Mouse (Mus musculus): ENCODE data around the gene Rcn2. TPM values are rescaled to one million over a fixed set of nuclear protein-coding genes. Genes with fewer than 3 reads are reported as not detected.

The Rcn2 gene
- polyA plus RNA-seq, 1 experiment from 2014 or later, result 21.7 TPM

GRCm38 (mm10) chr9:56086524-56086923 lies 44.9 kb downstream of the Rcn2 start:
- Histone ChIP-seq H3K27me3 (ENCODE audit: control insufficient read depth, insufficient read depth, low read depth, low read length) (no peaks in the 10 kb centered on the region), H3K9me3 (replicated peaks; ENCODE audit: control insufficient read depth, low read length) (no peaks in the 10 kb centered on the region), H3K9ac (ENCODE audit: low read depth, low read length) (no peak overlapping the region), H3K27ac (ENCODE audit: low read length) (no peak overlapping the region), H3K4me2 (ENCODE audit: low read depth, low read length) (no peak overlapping the region), H3K36me3 (ENCODE audit: control insufficient read depth, insufficient read depth) (no peaks in the 10 kb centered on the region), H3K4me3 (ENCODE audit: low read depth, low read length) (no peak overlapping the region), H3K4me1 (ENCODE audit: control insufficient read depth, low read depth, low read length) (no peaks in the 10 kb centered on the region)
- WGBS (ENCODE audit: insufficient replicate concordance), result 70% methylated on average over 5 of the region's 5 CpGs
- ATAC-seq (ENCODE audit: low read depth), result no peak

GRCm38 (mm10) chr9:56089778-56090520 lies 48.3 kb downstream of the Rcn2 start, which contains the start of gene Pstpip1:
Pstpip1 (plus strand) TSS chr9:56089962.
- peak within 1 kb of the TSS; percentile 40; the same call in 1 of the 2 replicates for H3K9ac ChIP-seq (ENCODE audit: low read depth, low read length)
- ATAC-seq (ENCODE audit: low read depth), result peak; percentile 63
- no peaks in the 10 kb centered on the region for H3K36me3 ChIP-seq (ENCODE audit: control insufficient read depth, insufficient read depth)
- no peaks in the 10 kb centered on the region for H3K9me3 ChIP-seq (replicated peaks; ENCODE audit: control insufficient read depth, low read length)
- peak within 1 kb of the TSS; percentile 38 for H3K4me3 ChIP-seq (ENCODE audit: low read depth, low read length)
- H3K4me2 ChIP-seq (ENCODE audit: low read depth, low read length), result no peak within 1 kb of the TSS
- WGBS (ENCODE audit: insufficient replicate concordance), result 11% methylated on average over 22 of the region's 22 CpGs
- H3K27me3 ChIP-seq (ENCODE audit: control insufficient read depth, insufficient read depth, low read depth, low read length), result no peaks in the 10 kb centered on the region
- H3K4me1 ChIP-seq (ENCODE audit: control insufficient read depth, low read depth, low read length), result no peaks in the 10 kb centered on the region
- peak within 1 kb of the TSS; percentile 25; the same call in 1 of the 2 replicates for H3K27ac ChIP-seq (ENCODE audit: low read length)

- WGBS (ENCODE audit: insufficient replicate concordance), result 25% methylated on average over 5 of the region's 5 CpGs
- ATAC-seq (ENCODE audit: low read depth), result no peak
- H3K27ac ChIP-seq (ENCODE audit: low read length), result peak overlapping the region; percentile 25; the same call in 1 of the 2 replicates
Measured at GRCm38 (mm10) chr9:56090546-56091225, 49.0 kb downstream of the Rcn2 start.

GRCm38 (mm10) chr9:56092102-56092501 lies 50.5 kb downstream of the Rcn2 start:
- Histone ChIP-seq H3K9ac (ENCODE audit: low read depth, low read length) (no peak overlapping the region), H3K4me1 (ENCODE audit: control insufficient read depth, low read depth, low read length) (no peaks in the 10 kb centered on the region), H3K4me2 (ENCODE audit: low read depth, low read length) (0 out of 2 replicates have a peak overlapping the region, but pooled peaks have one; percentile 8), H3K36me3 (ENCODE audit: control insufficient read depth, insufficient read depth) (no peaks in the 10 kb centered on the region), H3K27ac (ENCODE audit: low read length) (no peak overlapping the region), H3K4me3 (ENCODE audit: low read depth, low read length) (peak overlapping the region; percentile 38), H3K9me3 (replicated peaks; ENCODE audit: control insufficient read depth, low read length) (no peaks in the 10 kb centered on the region), H3K27me3 (ENCODE audit: control insufficient read depth, insufficient read depth, low read depth, low read length) (no peaks in the 10 kb centered on the region)
- 10% methylated on average over 2 of the region's 2 CpGs for WGBS (ENCODE audit: insufficient replicate concordance)
- no peak for ATAC-seq (ENCODE audit: low read depth)

More at GRCm38 (mm10) chr9:56090546-56091225, 49.0 kb downstream of the Rcn2 start:
- Histone ChIP-seq H3K9ac (ENCODE audit: low read depth, low read length) (peak overlapping the region; percentile 40; the same call in 1 of the 2 replicates), H3K36me3 (ENCODE audit: control insufficient read depth, insufficient read depth) (no peaks in the 10 kb centered on the region), H3K9me3 (replicated peaks; ENCODE audit: control insufficient read depth, low read length) (no peaks in the 10 kb centered on the region), H3K4me2 (ENCODE audit: low read depth, low read length) (peak overlapping the region; percentile 8; the same call in 1 of the 2 replicates), H3K27me3 (ENCODE audit: control insufficient read depth, insufficient read depth, low read depth, low read length) (no peaks in the 10 kb centered on the region), H3K4me1 (ENCODE audit: control insufficient read depth, low read depth, low read length) (no peaks in the 10 kb centered on the region), H3K4me3 (ENCODE audit: low read depth, low read length) (peak overlapping the region; percentile 38)

GRCm38 (mm10) chr9:56097584-56098298 lies 56.1 kb downstream of the Rcn2 start:
- no peaks in the 10 kb centered on the region for H3K27me3 ChIP-seq (ENCODE audit: control insufficient read depth, insufficient read depth, low read depth, low read length)
- H3K9me3 ChIP-seq (replicated peaks; ENCODE audit: control insufficient read depth, low read length), result no peaks in the 10 kb centered on the region
- H3K27ac ChIP-seq (ENCODE audit: low read length), result peak overlapping the region; percentile 54
- no peaks in the 10 kb centered on the region for H3K36me3 ChIP-seq (ENCODE audit: control insufficient read depth, insufficient read depth)
- peak; percentile 41; the same call in 1 of the 2 replicates for ATAC-seq (ENCODE audit: low read depth)
- no peak overlapping the region for H3K4me3 ChIP-seq (ENCODE audit: low read depth, low read length)
- H3K4me1 ChIP-seq (ENCODE audit: control insufficient read depth, low read depth, low read length), result no peaks in the 10 kb centered on the region; the same call in 1 of the 2 replicates
- H3K4me2 ChIP-seq (ENCODE audit: low read depth, low read length), result no peak overlapping the region
- 34% methylated on average over 4 of the region's 4 CpGs for WGBS (ENCODE audit: insufficient replicate concordance)
- no peak overlapping the region for H3K9ac ChIP-seq (ENCODE audit: low read depth, low read length)

- Histone ChIP-seq H3K4me2 (ENCODE audit: low read depth, low read length) (no peak overlapping the region), H3K9ac (ENCODE audit: low read depth, low read length) (no peak overlapping the region), H3K27ac (ENCODE audit: low read length) (peak overlapping the region; percentile 24; the same call in 1 of the 2 replicates), H3K36me3 (ENCODE audit: control insufficient read depth, insufficient read depth) (no peaks in the 10 kb centered on the region), H3K4me1 (ENCODE audit: control insufficient read depth, low read depth, low read length) (no peaks in the 10 kb centered on the region; the same call in 1 of the 2 replicates), H3K4me3 (ENCODE audit: low read depth, low read length) (no peak overlapping the region), H3K9me3 (replicated peaks; ENCODE audit: control insufficient read depth, low read length) (no peaks in the 10 kb centered on the region), H3K27me3 (ENCODE audit: control insufficient read depth, insufficient read depth, low read depth, low read length) (no peaks in the 10 kb centered on the region)
- WGBS (ENCODE audit: insufficient replicate concordance), result 45% methylated on average over 7 of the region's 7 CpGs
- ATAC-seq (ENCODE audit: low read depth), result no peak
Measured at GRCm38 (mm10) chr9:56100041-56100522, 58.4 kb downstream of the Rcn2 start.

GRCm38 (mm10) chr9:56101022-56101421 lies 59.4 kb downstream of the Rcn2 start:
- Histone ChIP-seq H3K4me3 (ENCODE audit: low read depth, low read length) (no peak overlapping the region), H3K27me3 (ENCODE audit: control insufficient read depth, insufficient read depth, low read depth, low read length) (no peaks in the 10 kb centered on the region), H3K9me3 (replicated peaks; ENCODE audit: control insufficient read depth, low read length) (no peaks in the 10 kb centered on the region), H3K4me2 (ENCODE audit: low read depth, low read length) (no peak overlapping the region), H3K27ac (ENCODE audit: low read length) (no peak overlapping the region), H3K9ac (ENCODE audit: low read depth, low read length) (no peak overlapping the region), H3K4me1 (ENCODE audit: control insufficient read depth, low read depth, low read length) (no peaks in the 10 kb centered on the region; the same call in 1 of the 2 replicates), H3K36me3 (ENCODE audit: control insufficient read depth, insufficient read depth) (no peaks in the 10 kb centered on the region)
- no peak for ATAC-seq (ENCODE audit: low read depth)
- WGBS (ENCODE audit: insufficient replicate concordance), result 26% methylated on average over 4 of the region's 4 CpGs

- no peaks in the 10 kb centered on the region for H3K9me3 ChIP-seq (replicated peaks; ENCODE audit: control insufficient read depth, low read length)
- H3K27me3 ChIP-seq (ENCODE audit: control insufficient read depth, insufficient read depth, low read depth, low read length), result no peaks in the 10 kb centered on the region
- H3K9ac ChIP-seq (ENCODE audit: low read depth, low read length), result no peak overlapping the region
- ATAC-seq (ENCODE audit: low read depth), result no peak
- WGBS (ENCODE audit: insufficient replicate concordance), result 40% methylated on average over 7 of the region's 7 CpGs
- no peak overlapping the region for H3K27ac ChIP-seq (ENCODE audit: low read length)
- no peak overlapping the region for H3K4me3 ChIP-seq (ENCODE audit: low read depth, low read length)
- H3K4me1 ChIP-seq (ENCODE audit: control insufficient read depth, low read depth, low read length), result no peaks in the 10 kb centered on the region; the same call in 1 of the 2 replicates
- H3K36me3 ChIP-seq (ENCODE audit: control insufficient read depth, insufficient read depth), result no peaks in the 10 kb centered on the region
- H3K4me2 ChIP-seq (ENCODE audit: low read depth, low read length), result no peak overlapping the region
Measured at GRCm38 (mm10) chr9:56104921-56105320, 63.3 kb downstream of the Rcn2 start.

Data from liver, embryonic 16.5 days (tissue).